Mouse (Mus musculus): ENCODE measurements at regions not wholly inside any gene's neighbourhood (a gene's known extent, or its start where the extent isn't known, plus 50 kb on each side); places are given as distances from the start of the nearest gene placed in this dataset.
"Not testable (repeated sequence)": the region's sequence is repeated elsewhere in the genome, so short reads cannot be mapped to it uniquely, and the experiment has no call there.

- Histone ChIP-seq H3K4me3 (no peak overlapping the region), H3K27ac (no peak overlapping the region)
- no peak for TF ChIP-seq CTCF (conservative IDR thresholded peaks at IDR 0.05)
- DNase-seq (ENCODE audit: low spot score in 2 of 2) = no peak
Measured at GRCm38 (mm10) chr8:90031220-90031619, 316.9 kb downstream of the Tox3 start.

- H3K27ac ChIP-seq; H3K4me3 ChIP-seq; DNase-seq (ENCODE audit: low spot score in 2 of 2): not testable (repeated sequence)
Measured at GRCm38 (mm10) chr8:90017958-90018357, 330.2 kb downstream of the Tox3 start.

GRCm38 (mm10) chr8:90013755-90014154 is 334.4 kb downstream of the Tox3 start:
- H3K27ac ChIP-seq = no peak overlapping the region
- no peak overlapping the region for H3K4me3 ChIP-seq
- TF ChIP-seq CTCF (conservative IDR thresholded peaks at IDR 0.05) = no peak
- no peak for DNase-seq (ENCODE audit: low spot score in 2 of 2)

DNA sequence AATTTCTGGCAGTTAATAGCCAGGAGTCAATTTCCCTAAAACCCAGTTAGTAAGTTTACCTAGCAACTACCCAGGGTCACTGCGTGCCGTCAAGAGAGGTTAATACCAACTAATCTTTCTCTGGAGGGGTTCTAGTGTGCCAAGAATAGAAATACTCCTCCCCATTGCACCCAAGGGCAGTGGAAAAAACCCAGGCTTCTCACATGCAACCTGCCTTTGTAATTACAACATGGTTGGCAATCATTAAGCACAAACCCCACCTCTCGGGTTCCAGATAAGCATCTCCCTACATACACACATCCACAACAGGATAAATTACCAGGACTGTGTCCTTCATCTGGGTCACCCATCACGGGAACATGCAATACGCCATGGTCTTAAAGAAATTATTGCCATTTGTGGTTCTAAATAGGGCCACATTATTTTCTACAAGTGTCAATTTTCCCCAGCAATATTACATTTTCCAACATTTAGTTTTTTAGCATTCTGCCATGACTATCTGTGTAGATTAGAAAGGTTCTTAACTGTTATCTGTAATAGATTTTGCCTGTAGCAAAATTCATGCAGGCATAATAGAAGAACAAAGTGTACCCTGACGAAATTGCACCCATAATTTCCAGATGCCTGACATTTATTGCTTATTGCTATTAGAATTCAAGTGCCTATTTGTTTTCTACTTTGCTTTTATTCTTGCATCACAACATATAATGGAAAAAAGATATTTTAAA is 336.3 kb downstream of the Tox3 start:
- H3K4me3 ChIP-seq = no peak overlapping the region
- H3K27ac ChIP-seq = no peak overlapping the region
- no peak for DNase-seq (ENCODE audit: low spot score in 2 of 2)
- no peak for TF ChIP-seq CTCF (conservative IDR thresholded peaks at IDR 0.05)

- Histone ChIP-seq H3K4me3 (no peak overlapping the region), H3K27ac (no peak overlapping the region)
- no peak for TF ChIP-seq CTCF (conservative IDR thresholded peaks at IDR 0.05)
- DNase-seq (ENCODE audit: low spot score in 2 of 2) = no peak
Measured at GRCm38 (mm10) chr8:90009431-90009830, 338.7 kb downstream of the Tox3 start.

GRCm38 (mm10) chr8:90000899-90001640 is 347.1 kb downstream of the Tox3 start:
- Histone ChIP-seq H3K27ac (no peak overlapping the region), H3K4me3 (no peak overlapping the region)
- peak; percentile 76 to 90 for DNase-seq (ENCODE audit: low spot score in 2 of 2)
- peak; percentile 97 for TF ChIP-seq CTCF (conservative IDR thresholded peaks at IDR 0.05)

DNA sequence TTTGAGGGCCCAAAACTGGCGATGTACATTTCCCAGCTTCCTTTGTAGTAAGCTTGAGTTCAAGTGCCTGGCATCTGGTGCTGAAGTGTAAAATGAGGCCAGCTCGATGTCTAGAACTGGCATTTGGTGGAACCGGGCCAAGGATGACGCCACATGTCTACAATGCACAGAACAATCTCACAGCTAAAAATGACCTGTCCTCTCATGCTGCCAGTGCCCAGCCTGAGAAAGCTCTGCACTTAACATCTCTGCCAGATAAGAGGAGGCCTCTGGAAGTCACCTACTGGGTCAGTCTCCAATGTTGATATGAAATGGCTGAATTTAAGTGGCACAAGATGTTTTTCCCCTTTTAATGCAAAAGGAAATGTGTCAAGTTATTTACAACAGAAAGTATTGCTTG is 354.4 kb downstream of the Tox3 start:
- H3K4me3 ChIP-seq = no peak overlapping the region
- DNase-seq (ENCODE audit: low spot score in 2 of 2) = no peak
- TF ChIP-seq CTCF (conservative IDR thresholded peaks at IDR 0.05) = no peak
- no peak overlapping the region for H3K27ac ChIP-seq

DNA sequence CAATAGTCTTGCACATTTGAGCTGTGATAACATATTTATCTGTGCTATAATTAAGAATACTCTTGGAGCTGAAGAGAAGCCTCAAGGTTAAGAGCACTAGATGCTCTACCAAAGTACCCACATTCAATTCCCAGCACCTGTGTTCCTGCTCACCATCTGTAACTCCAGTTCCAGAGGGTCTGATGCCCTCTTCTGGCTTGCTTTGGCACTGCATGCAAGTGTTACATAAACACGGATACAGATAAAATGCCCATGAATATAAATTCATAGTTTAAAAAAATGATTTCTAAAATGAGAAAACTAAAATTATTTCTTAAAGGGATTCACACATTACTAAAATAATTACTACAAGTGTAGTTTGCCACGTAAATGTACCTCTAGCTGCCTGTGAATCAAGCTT is 364.3 kb downstream of the Tox3 start:
- peak; percentile 63 for TF ChIP-seq CTCF (conservative IDR thresholded peaks at IDR 0.05)
- no peak for DNase-seq (ENCODE audit: low spot score in 2 of 2)
- Histone ChIP-seq H3K27ac (no peak overlapping the region), H3K4me3 (no peak overlapping the region)

GRCm38 (mm10) chr8:89982551-89982950 is 365.6 kb downstream of the Tox3 start:
- no peak for DNase-seq (ENCODE audit: low spot score in 2 of 2)
- Histone ChIP-seq H3K4me3 (no peak overlapping the region), H3K27ac (peak overlapping the region; percentile 73)
- no peak for TF ChIP-seq CTCF (conservative IDR thresholded peaks at IDR 0.05)

GRCm38 (mm10) chr8:89981320-89981719 is 366.8 kb downstream of the Tox3 start:
- Histone ChIP-seq H3K4me3 (no peak overlapping the region), H3K27ac (0 out of 2 replicates have a peak overlapping the region, but pooled peaks have one; percentile 73)
- no peak for DNase-seq (ENCODE audit: low spot score in 2 of 2)
- no peak for TF ChIP-seq CTCF (conservative IDR thresholded peaks at IDR 0.05)

- DNase-seq (ENCODE audit: low spot score in 2 of 2) = no peak
- TF ChIP-seq CTCF (conservative IDR thresholded peaks at IDR 0.05) = no peak
- no peak overlapping the region for H3K4me3 ChIP-seq
- no peak overlapping the region; the same call in 1 of the 2 replicates for H3K27ac ChIP-seq
Measured at GRCm38 (mm10) chr8:89980441-89980840, 367.7 kb downstream of the Tox3 start.

DNA sequence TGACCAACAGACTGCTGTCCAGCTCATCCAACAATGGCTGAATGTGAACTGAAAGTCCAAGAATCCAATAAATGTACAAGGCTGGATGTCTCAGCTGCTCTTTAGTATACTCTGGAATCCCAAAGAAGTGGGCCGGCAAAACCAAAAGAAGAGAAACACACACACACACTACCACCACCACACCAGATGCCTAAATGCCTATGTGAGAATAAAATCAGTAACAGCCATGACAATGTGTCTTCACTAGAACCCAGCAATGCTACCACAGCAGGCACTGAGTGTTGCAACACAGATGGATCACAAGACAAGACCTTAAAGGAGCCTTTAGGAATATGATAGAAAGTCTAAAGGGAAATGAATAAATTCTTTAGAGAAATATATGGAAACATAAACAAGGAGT is 385.3 kb downstream of the Tox3 start:
- H3K27ac ChIP-seq = no peak overlapping the region
- DNase-seq (ENCODE audit: low spot score in 2 of 2) = no peak
- TF ChIP-seq CTCF (conservative IDR thresholded peaks at IDR 0.05) = no peak
- no peak overlapping the region for H3K4me3 ChIP-seq

GRCm38 (mm10) chr8:89957486-89957885 is 390.7 kb downstream of the Tox3 start:
- no peak for TF ChIP-seq CTCF (conservative IDR thresholded peaks at IDR 0.05)
- no peak for DNase-seq (ENCODE audit: low spot score in 2 of 2)
- Histone ChIP-seq H3K27ac (peak overlapping the region; percentile 80), H3K4me3 (no peak overlapping the region)
